Mouse (Mus musculus): ENCODE data around the gene Nat14.

- TF ChIP-seq CTCF (IDR thresholded peaks at IDR 0.05; ENCODE audit: control insufficient read depth, insufficient read depth, insufficient read length): no peak
- TF ChIP-seq CEBPB (IDR thresholded peaks at IDR 0.05; ENCODE audit: low read depth): no peak
- no peak for TF ChIP-seq USF1 (IDR thresholded peaks at IDR 0.05; ENCODE audit: low read depth)
- peak; percentile 67 for TF ChIP-seq MYOD1 (IDR thresholded peaks at IDR 0.05; ENCODE audit: control insufficient read depth, insufficient read length, low read depth)
- TF ChIP-seq MAX (IDR thresholded peaks at IDR 0.05): no peak
- no peak for TF ChIP-seq MYOG (IDR thresholded peaks at IDR 0.05; ENCODE audit: control insufficient read depth, extremely low read depth, insufficient read length)
These were observed 3.1 kb downstream of the Nat14 start for GRCm38 (mm10) chr7:4924891-4925301.

All from C2C12 (cell line).